Mouse (Mus musculus): ENCODE data around the gene Sptb. TPM values are rescaled to one million over a fixed set of nuclear protein-coding genes. Genes with fewer than 3 reads are reported as not detected.

Gene Sptb
- total RNA-seq, 2 experiments from 2014 or later, result 158 to 172 TPM

- no peak for DNase-seq (ENCODE audit: low spot score)
Observed at GRCm38 (mm10) chr12:76608997-76609565, 101.3 kb downstream of the Sptb start.

- no peak for DNase-seq (ENCODE audit: low spot score)
Observed at GRCm38 (mm10) chr12:76608241-76608640, 102.1 kb downstream of the Sptb start.

- no peak for DNase-seq (ENCODE audit: low spot score)
Observed at GRCm38 (mm10) chr12:76605837-76606236, 104.5 kb downstream of the Sptb start.

- no peak for DNase-seq (ENCODE audit: low spot score)
Observed at GRCm38 (mm10) chr12:76604546-76604945, 105.8 kb downstream of the Sptb start.

- no peak for DNase-seq (ENCODE audit: low spot score)
Observed at GRCm38 (mm10) chr12:76603779-76604178, 106.6 kb downstream of the Sptb start.

GRCm38 (mm10) chr12:76598196-76598928 is 112.0 kb downstream of the Sptb start:
- no peak for DNase-seq (ENCODE audit: low spot score)

- no peak for DNase-seq (ENCODE audit: low spot score)
Observed at GRCm38 (mm10) chr12:76597577-76598100, 112.7 kb downstream of the Sptb start.

GRCm38 (mm10) chr12:76596292-76597023 is 113.9 kb downstream of the Sptb start:
- DNase-seq (ENCODE audit: low spot score), result peak; percentile 76

- DNase-seq (ENCODE audit: low spot score), result no peak
Observed at GRCm38 (mm10) chr12:76595830-76596229, 114.5 kb downstream of the Sptb start.

- DNase-seq (ENCODE audit: low spot score), result no peak
Observed at GRCm38 (mm10) chr12:76594556-76594955, 115.8 kb downstream of the Sptb start.

- peak; percentile 89 for DNase-seq (ENCODE audit: low spot score)
Observed at GRCm38 (mm10) chr12:76593839-76594322, 116.5 kb downstream of the Sptb start.

GRCm38 (mm10) chr12:76593254-76593653 is 117.1 kb downstream of the Sptb start:
- no peak for DNase-seq (ENCODE audit: low spot score)

- peak; percentile 39 for DNase-seq (ENCODE audit: low spot score)
Observed at GRCm38 (mm10) chr12:76592213-76592612, 118.1 kb downstream of the Sptb start.

- DNase-seq (ENCODE audit: low spot score), result no peak
Observed at GRCm38 (mm10) chr12:76591037-76591436, 119.3 kb downstream of the Sptb start.

GRCm38 (mm10) chr12:76589531-76589930 is 120.8 kb downstream of the Sptb start:
- no peak for DNase-seq (ENCODE audit: low spot score)

- DNase-seq (ENCODE audit: low spot score), result no peak
Observed at GRCm38 (mm10) chr12:76587357-76587756, 123.0 kb downstream of the Sptb start.

- DNase-seq (ENCODE audit: low spot score), result no peak
Observed at GRCm38 (mm10) chr12:76585028-76585427, 125.3 kb downstream of the Sptb start.

- DNase-seq (ENCODE audit: low spot score), result no peak
Observed at GRCm38 (mm10) chr12:76583454-76583853, 126.9 kb downstream of the Sptb start.

- no peak for DNase-seq (ENCODE audit: low spot score)
Observed at GRCm38 (mm10) chr12:76582841-76583240, 127.5 kb downstream of the Sptb start.

- DNase-seq (ENCODE audit: low spot score), result no peak
Observed at GRCm38 (mm10) chr12:76582139-76582538, 128.2 kb downstream of the Sptb start.

- DNase-seq (ENCODE audit: low spot score), result no peak
Observed at GRCm38 (mm10) chr12:76579806-76580205, 130.5 kb downstream of the Sptb start.

- DNase-seq (ENCODE audit: low spot score), result no peak
Observed at GRCm38 (mm10) chr12:76578465-76578864, 131.9 kb downstream of the Sptb start.

Measured in gastrocnemius, adult 18-20 months (tissue).